Mouse (Mus musculus): ENCODE data around the gene Eno3.

DNA sequence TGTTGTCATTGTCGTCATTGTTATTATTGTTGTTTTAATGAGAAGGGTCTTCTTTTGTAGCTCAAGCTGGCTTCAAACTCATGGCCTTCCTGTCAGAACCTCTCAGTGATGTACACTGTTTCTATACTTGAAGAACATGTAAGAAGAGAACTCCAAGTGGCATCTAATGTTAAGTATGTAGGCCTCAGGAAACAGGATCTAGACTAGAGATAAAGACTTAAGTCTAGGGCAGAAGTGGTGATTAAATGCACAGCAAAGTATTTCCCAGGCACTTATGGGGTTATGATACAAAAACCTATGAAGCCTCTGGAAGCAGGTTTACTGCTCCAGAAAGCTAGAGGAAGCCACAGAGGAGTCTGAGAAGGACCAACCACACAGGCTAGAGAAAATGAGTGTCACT, 18.7 kb upstream of the Eno3 start:
- TF ChIP-seq POLR2A (IDR thresholded peaks at IDR 0.05; ENCODE audit: control insufficient read depth, low read depth, low read length): no peak
- TF ChIP-seq CTCF (IDR thresholded peaks at IDR 0.05; ENCODE audit: control insufficient read depth, insufficient read depth, insufficient replicate concordance, low read depth, low read length): no peak

All from testis, adult 2 months (tissue).